ENCODE assay signal across 8 mouse cellular contexts in genomic region chr5:124861463-124861862, GRCm38 (mm10). TPM values are rescaled to one million over a fixed set of nuclear protein-coding genes. Genes with fewer than 3 reads are reported as not detected.
A peak's percentile ranks its signal among the peaks of the same experiment; 100 is the strongest.
DNase-seq lines count a peak whose midpoint lies in the region; ATAC-seq and TF ChIP-seq lines count a peak whose summit lies in the region.

No protein-coding gene starts in this region.

- TF ChIP-seq POLR2A in bone marrow macrophage, adult 2 months (IDR thresholded peaks at IDR 0.05; ENCODE audit: borderline replicate concordance, low read depth, low read length) = no peak
- no peak for TF ChIP-seq POLR2A in olfactory bulb, adult 2 months (IDR thresholded peaks at IDR 0.05; ENCODE audit: insufficient read depth, low read depth, low read length)

- H3K9ac ChIP-seq in forebrain, embryonic 15.5 days (replicated peaks) = peak overlapping the region; percentile 84
- peak overlapping the region; percentile 44 for H3K9ac ChIP-seq in intestine, embryonic 15.5 days
- H3K9ac ChIP-seq in liver, embryonic 11.5 days (ENCODE audit: low read depth, low read length) = 0 out of 2 replicates have a peak overlapping the region, but pooled peaks have one; percentile 6

- H3K27me3 ChIP-seq in forebrain, embryonic 15.5 days = no peaks in the 10 kb centered on the region
- peaks cover 16% of the 10 kb centered on the region for H3K27me3 ChIP-seq in intestine, embryonic 15.5 days (replicated peaks)
- H3K27me3 ChIP-seq in liver, embryonic 11.5 days (replicated peaks; ENCODE audit: control insufficient read depth, insufficient read depth, low read length) = peaks cover 31% of the 10 kb centered on the region

- H3K4me2 ChIP-seq in forebrain, embryonic 15.5 days (replicated peaks) = peak overlapping the region; percentile 94
- H3K4me2 ChIP-seq in intestine, embryonic 15.5 days (replicated peaks) = peak overlapping the region; percentile 98
- peak overlapping the region; percentile 88 for H3K4me2 ChIP-seq in liver, embryonic 11.5 days

- WGBS in forebrain, embryonic 15.5 days = under 1% methylated on average over 18 of the region's 33 CpGs
- WGBS in intestine, embryonic 15.5 days = under 1% methylated on average over 33 of the region's 33 CpGs
- 3% methylated on average over 33 of the region's 33 CpGs for WGBS in liver, embryonic 11.5 days
- under 1% methylated on average over 33 of the region's 33 CpGs for WGBS in olfactory bulb, adult 2 months

- peaks cover 7% of the 10 kb centered on the region; the same call in 1 of the 2 replicates for H3K36me3 ChIP-seq in forebrain, embryonic 15.5 days
- H3K36me3 ChIP-seq in intestine, embryonic 15.5 days = no peaks in the 10 kb centered on the region
- 0 out of 2 replicates have a peak, but pooled peaks cover 3% of the 10 kb centered on the region for H3K36me3 ChIP-seq in liver, embryonic 11.5 days (ENCODE audit: control insufficient read depth, insufficient read depth, low read length)

- peak overlapping the region; percentile 78 for H3K4me3 ChIP-seq in bone marrow macrophage, adult 2 months (ENCODE audit: insufficient read depth, low read length)
- peak overlapping the region; percentile 98 for H3K4me3 ChIP-seq in forebrain, embryonic 15.5 days
- peak overlapping the region; percentile 98 for H3K4me3 ChIP-seq in intestine, embryonic 15.5 days (replicated peaks)
- H3K4me3 ChIP-seq in liver, embryonic 11.5 days (ENCODE audit: low read depth, low read length) = peak overlapping the region; percentile 64
- H3K4me3 ChIP-seq in olfactory bulb, adult 2 months (ENCODE audit: insufficient read depth, low read depth, low read length) = peak overlapping the region; percentile 90

- no peak overlapping the region for H3K27ac ChIP-seq in bone marrow macrophage, adult 2 months (ENCODE audit: insufficient read depth, low read depth, low read length)
- H3K27ac ChIP-seq in forebrain, embryonic 15.5 days (replicated peaks) = peak overlapping the region; percentile 96
- 0 out of 2 replicates have a peak overlapping the region, but pooled peaks have one; percentile 56 for H3K27ac ChIP-seq in intestine, embryonic 15.5 days
- no peak overlapping the region for H3K27ac ChIP-seq in liver, embryonic 11.5 days (ENCODE audit: low read depth, low read length)
- peak overlapping the region; percentile 99; the same call in 1 of the 2 replicates for H3K27ac ChIP-seq in olfactory bulb, adult 2 months (ENCODE audit: insufficient read depth, low read depth, low read length)

- no peak for TF ChIP-seq CTCF in bone marrow macrophage, adult 2 months (IDR thresholded peaks at IDR 0.05; ENCODE audit: low read depth, low read length)
- no peak for TF ChIP-seq CTCF in olfactory bulb, adult 2 months (IDR thresholded peaks at IDR 0.05; ENCODE audit: insufficient read depth, low read depth, low read length)

- H3K4me1 ChIP-seq in bone marrow macrophage, adult 2 months (ENCODE audit: control insufficient read depth, insufficient read depth, low read length) = peaks cover 8% of the 10 kb centered on the region
- peaks cover 38% of the 10 kb centered on the region for H3K4me1 ChIP-seq in forebrain, embryonic 15.5 days
- peaks cover 12% of the 10 kb centered on the region; the same call in 1 of the 2 replicates for H3K4me1 ChIP-seq in intestine, embryonic 15.5 days (replicated peaks)
- H3K4me1 ChIP-seq in liver, embryonic 11.5 days (replicated peaks; ENCODE audit: control insufficient read depth, insufficient read depth, low read length) = peaks cover 5% of the 10 kb centered on the region
- H3K4me1 ChIP-seq in olfactory bulb, adult 2 months (ENCODE audit: control insufficient read depth, insufficient read depth, low read length) = 0 out of 2 replicates have a peak, but pooled peaks cover 9% of the 10 kb centered on the region

- H3K9me3 ChIP-seq in forebrain, embryonic 15.5 days = no peaks in the 10 kb centered on the region
- H3K9me3 ChIP-seq in intestine, embryonic 15.5 days = no peaks in the 10 kb centered on the region
- H3K9me3 ChIP-seq in liver, embryonic 11.5 days (ENCODE audit: control insufficient read depth, low read length) = no peaks in the 10 kb centered on the region

- peak; percentile 3; the same call in 1 of the 2 replicates for ATAC-seq in forebrain, embryonic 15.5 days (replicated peaks)
- ATAC-seq in intestine, embryonic 15.5 days = no peak
- ATAC-seq in liver, embryonic 11.5 days (replicated peaks; ENCODE audit: low FRiP score) = no peak

- peak; percentile 19 to 27 for DNase-seq in lung, adult 18-20 months
- no peak for DNase-seq in lung, postnatal 14 days
- peak; percentile 50 for DNase-seq in liver, embryonic 11.5 days (ENCODE audit: low spot score)
- no peak for DNase-seq in gastrocnemius, postnatal 10 days

RNA-seq across cellular contexts. Expression of gene Ccdc92, which starts 0.8 kb away (rescaled TPM):
- polyA plus RNA-seq in bone marrow macrophage, adult 2 months (2012; ENCODE audit: insufficient read depth, insufficient read length, missing spikeins) = 0.92 TPM in 1 of 2 replicates, not detected in the other
- polyA plus RNA-seq in forebrain, embryonic 15.5 days (2015; fragmentation: Nextera tagmentation; extraction: Ambion mirVana) = 31.3 and 33.3 TPM in 2 replicates
- 6.4 and 6.6 TPM in 2 replicates for polyA plus RNA-seq in intestine, embryonic 15.5 days (2015; fragmentation: Nextera tagmentation; extraction: Ambion mirVana)
- polyA plus RNA-seq in liver, embryonic 11.5 days (2014; fragmentation: Nextera tagmentation; extraction: Ambion mirVana) = 4.1 and 4.4 TPM in 2 replicates
- polyA plus RNA-seq in olfactory bulb, adult 2 months (2012; ENCODE audit: insufficient read depth, insufficient read length, low replicate concordance, missing spikeins) = not detected in 2 replicates
- under 1 TPM; 0.61 TPM for total RNA-seq in gastrocnemius, postnatal 10 days (2021)

RNA-seq across cellular contexts. Expression of gene Zfp664, which starts 1.0 kb away (rescaled TPM):
- 20.8 and 24.7 TPM in 2 replicates for polyA plus RNA-seq in bone marrow macrophage, adult 2 months (2012; ENCODE audit: insufficient read depth, insufficient read length, missing spikeins)
- polyA plus RNA-seq in forebrain, embryonic 15.5 days (2015; fragmentation: Nextera tagmentation; extraction: Ambion mirVana) = 122 and 129 TPM in 2 replicates
- polyA plus RNA-seq in intestine, embryonic 15.5 days (2015; fragmentation: Nextera tagmentation; extraction: Ambion mirVana) = 77.1 and 77.4 TPM in 2 replicates
- polyA plus RNA-seq in liver, embryonic 11.5 days (2014; fragmentation: Nextera tagmentation; extraction: Ambion mirVana) = 35.6 and 42.3 TPM in 2 replicates
- 74.3 TPM in 1 of 2 replicates, not detected in the other for polyA plus RNA-seq in olfactory bulb, adult 2 months (2012; ENCODE audit: insufficient read depth, insufficient read length, low replicate concordance, missing spikeins)
- 10 to 100 TPM; 24.7 to 26.4 TPM for total RNA-seq in gastrocnemius, postnatal 10 days (2021)

Comparison
In these comparisons a context has a peak if more than half of its experiments do, and no peak if none do; other contexts are left out.
1. DNase-seq: peak in lung, adult 18-20 months (2 of 2) and liver, embryonic 11.5 days (single experiment); none in lung, postnatal 14 days (single experiment) and gastrocnemius, postnatal 10 days (single experiment).
2. H3K27ac ChIP-seq: peak in forebrain, embryonic 15.5 days (single experiment), intestine, embryonic 15.5 days (single experiment) and olfactory bulb, adult 2 months (single experiment); none in bone marrow macrophage, adult 2 months (single experiment) and liver, embryonic 11.5 days (single experiment).
3. H3K9ac ChIP-seq: peak in every context shown above with its lines; median percentile 84 in forebrain, embryonic 15.5 days; 44 in intestine, embryonic 15.5 days; 6 in liver, embryonic 11.5 days.
4. Peak in every context shown above with its lines, with median percentiles within 50 percentile points of each other: H3K4me3 ChIP-seq and H3K4me2 ChIP-seq.